Mouse (Mus musculus) kidney, adult 2 months (tissue): ENCODE data around the gene Shisa6. TPM values are rescaled to one million over a fixed set of nuclear protein-coding genes. Genes with fewer than 3 reads are reported as not detected.
"Not testable (repeated sequence)": the region's sequence is repeated elsewhere in the genome, so short reads cannot be mapped to it uniquely, and the experiment has no call there.

Experiments
- DNase-seq: peaks from one replicate; pipeline ENCODE4 v3.0.0; 2021
- H3K27ac ChIP-seq: fragments of 200-500 bp; 2 replicates; pipeline ENCODE4 v1.5.1; 2012; ENCODE audit warnings: low read depth, low read length, control low read depth, inconsistent platforms; ENCODE audit not compliant: insufficient read depth
- H3K27me3 ChIP-seq: fragments of 200-500 bp; replicated peaks from 2 replicates; pipeline ENCODE4 v1.6.1; 2012; ENCODE audit warnings: mild to moderate bottlenecking, moderate library complexity, low read length, inconsistent platforms; ENCODE audit not compliant: control insufficient read depth, insufficient read depth
- H3K36me3 ChIP-seq: fragments of 200-500 bp; 2 replicates; pipeline ENCODE4 v1.6.1; 2012; ENCODE audit warnings: mild to moderate bottlenecking, moderate library complexity, low read length, inconsistent platforms; ENCODE audit not compliant: control insufficient read depth, insufficient read depth
- H3K4me1 ChIP-seq: fragments of 200-500 bp; 2 replicates; pipeline ENCODE4 v1.6.1; 2011; ENCODE audit warnings: low read length; ENCODE audit not compliant: control insufficient read depth, insufficient read depth
- H3K4me3 ChIP-seq: fragments of 200-500 bp; 2 replicates; pipeline ENCODE4 v1.5.1; 2011; ENCODE audit warnings: mild to moderate bottlenecking, low read depth, low read length, control low read depth; ENCODE audit not compliant: insufficient read depth
- CTCF ChIP-seq: fragments of 200-500 bp; conservative IDR thresholded peaks from 2 replicates; pipeline ENCODE4 v1.5.1; 2011; ENCODE audit warnings: low read depth, mild to moderate bottlenecking, control low read depth, low read length, moderate library complexity, mixed read lengths; ENCODE audit not compliant: insufficient read depth, insufficient read length
- POLR2A ChIP-seq: fragments of 200-500 bp; IDR thresholded peaks from one replicate; pipeline ENCODE4 v1.6.1; 2011; ENCODE audit warnings: low read depth, low read length, control low read depth
- WGBS: fragments of 180-500 bp; shearing (Covaris S2); methylation state at CpG from one replicate; pipeline ENCODE4 v1.1.7; 2018; 5-methylcytosine and 5-hydroxymethylcytosine counted together
- polyA plus RNA-seq: library from polyadenylated mRNA; depleted of rRNA; stranded (reverse); fragments of >200 nt; gene quantifications from 2 replicates; pipeline ENCODE4 v1.2.3, GENCODE M21; 2012

Gene Shisa6
- polyA plus RNA-seq, 1 experiment = 0.02 TPM

DNA sequence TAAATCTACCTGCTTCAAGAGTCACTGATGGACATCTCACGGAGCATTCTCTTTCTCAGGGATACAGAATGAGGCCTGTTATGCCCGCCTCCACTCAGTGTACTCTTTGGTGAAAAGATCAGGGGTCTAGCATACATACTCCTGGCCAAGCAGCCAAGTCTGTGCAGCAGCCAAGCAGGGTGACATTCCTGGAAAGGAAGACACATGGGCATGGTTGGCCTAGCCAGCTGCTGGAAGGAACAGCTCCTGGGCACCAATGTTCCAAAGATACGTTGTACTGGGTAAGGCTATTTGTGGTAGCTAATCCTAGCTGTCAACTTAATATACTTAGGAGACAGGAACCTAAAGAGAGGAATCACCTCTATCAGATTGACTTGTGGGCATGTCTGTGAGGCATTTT lies 31.4 kb downstream of the Shisa6 start:
- no peaks in the 10 kb centered on the region for H3K36me3 ChIP-seq
- DNase-seq = no peak
- H3K27me3 ChIP-seq = no peaks in the 10 kb centered on the region
- H3K27ac ChIP-seq = no peak overlapping the region
- no peak overlapping the region for H3K4me3 ChIP-seq
- TF ChIP-seq CTCF (no peak), POLR2A (no peak)
- H3K4me1 ChIP-seq = no peaks in the 10 kb centered on the region
- WGBS = 84% methylated on average over 3 of the region's 3 CpGs

GRCm38 (mm10) chr11:66487765-66488164 lies 38.0 kb downstream of the Shisa6 start:
- Histone ChIP-seq H3K4me3 (no peak overlapping the region), H3K4me1 (no peaks in the 10 kb centered on the region), H3K27me3 (no peaks in the 10 kb centered on the region), H3K27ac (no peak overlapping the region), H3K36me3 (no peaks in the 10 kb centered on the region)
- TF ChIP-seq POLR2A = no peak
- no peak for TF ChIP-seq CTCF
- no peak for DNase-seq
- WGBS = 85% methylated on average over 4 of the region's 4 CpGs

DNA sequence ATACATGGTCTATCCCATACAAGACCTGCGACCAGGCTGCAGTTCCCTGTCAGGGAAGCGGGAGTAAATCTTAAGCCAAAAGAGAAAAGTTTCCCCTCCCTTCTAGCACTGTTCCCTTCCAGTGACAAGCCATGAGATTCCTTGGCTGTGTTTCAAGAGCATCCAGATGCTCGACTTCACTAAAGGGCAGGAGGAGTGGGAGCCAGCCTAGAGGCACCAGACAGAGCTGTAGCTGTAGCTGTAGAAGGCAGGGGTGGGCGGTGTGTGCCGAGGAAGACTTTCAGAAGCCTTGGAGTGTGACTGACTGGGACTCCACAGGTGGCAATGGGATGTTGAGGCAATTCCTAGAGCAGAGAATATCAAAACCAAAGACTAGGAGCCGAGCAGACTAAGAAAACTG lies 43.3 kb downstream of the Shisa6 start:
- Histone ChIP-seq H3K27ac (no peak overlapping the region), H3K4me3 (no peak overlapping the region), H3K36me3 (no peaks in the 10 kb centered on the region), H3K27me3 (no peaks in the 10 kb centered on the region; the same call in 1 of the 2 replicates), H3K4me1 (no peaks in the 10 kb centered on the region)
- 64% methylated on average over 6 of the region's 6 CpGs for WGBS
- no peak for DNase-seq
- TF ChIP-seq POLR2A (no peak), CTCF (no peak)

DNA sequence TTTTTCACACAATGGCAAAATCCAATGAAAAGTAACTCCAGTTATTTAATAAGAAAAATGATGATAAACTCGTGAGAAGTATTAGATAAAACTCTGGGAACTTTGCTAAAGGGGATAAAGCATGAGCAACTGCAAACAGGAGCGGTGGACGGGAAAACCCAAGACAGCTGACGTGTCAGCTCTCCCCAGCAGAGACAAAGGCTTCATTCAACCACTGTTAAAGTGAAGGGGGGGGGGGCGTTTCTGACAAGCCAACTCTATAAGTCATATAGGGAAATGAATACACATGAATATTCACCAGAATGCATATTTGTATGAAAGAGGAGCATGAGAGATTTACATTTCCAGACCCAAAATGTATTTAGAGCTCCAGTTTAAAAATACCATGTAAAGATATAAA lies 83.1 kb downstream of the Shisa6 start:
- no peak for DNase-seq
- H3K36me3 ChIP-seq = no peaks in the 10 kb centered on the region
- WGBS = 66% methylated on average over 5 of the region's 5 CpGs
- TF ChIP-seq POLR2A (no peak), CTCF (no peak)
- H3K4me1 ChIP-seq = no peaks in the 10 kb centered on the region
- H3K4me3 ChIP-seq = no peak overlapping the region
- H3K27ac ChIP-seq = no peak overlapping the region
- H3K27me3 ChIP-seq = no peaks in the 10 kb centered on the region

GRCm38 (mm10) chr11:66426129-66426528 lies 99.6 kb downstream of the Shisa6 start:
- WGBS = 90% methylated on average over 6 of the region's 6 CpGs

DNA sequence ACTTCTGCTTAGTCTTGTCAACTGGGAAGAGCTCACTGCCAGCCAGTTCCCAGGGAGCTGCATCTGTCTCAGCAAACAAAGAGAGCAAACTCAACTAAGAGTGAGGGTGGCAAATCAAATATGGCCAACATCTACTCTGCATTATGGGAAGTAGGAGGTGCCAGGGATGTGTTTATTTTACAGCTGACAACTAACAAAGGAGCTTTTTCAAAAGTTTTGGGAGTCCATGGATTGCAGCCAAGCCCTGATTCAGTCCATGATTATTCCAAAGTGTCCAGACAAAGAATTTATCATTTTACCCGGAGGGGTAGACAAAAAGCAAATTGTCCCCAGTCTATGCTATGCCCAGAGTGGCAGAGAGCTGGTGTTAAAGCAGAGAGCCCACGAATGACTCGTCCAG lies 107.5 kb downstream of the Shisa6 start:
- WGBS = 77% methylated on average over 3 of the region's 3 CpGs

More at GRCm38 (mm10) chr11:66426129-66426528, 99.6 kb downstream of the Shisa6 start:
- no peak for DNase-seq
- H3K4me1 ChIP-seq = no peaks in the 10 kb centered on the region
- no peaks in the 10 kb centered on the region for H3K36me3 ChIP-seq
- H3K27me3 ChIP-seq = no peaks in the 10 kb centered on the region
- H3K4me3 ChIP-seq = no peak overlapping the region
- H3K27ac ChIP-seq = no peak overlapping the region
- TF ChIP-seq CTCF (no peak), POLR2A (no peak)

GRCm38 (mm10) chr11:66408721-66409120 lies 117.0 kb downstream of the Shisa6 start:
- WGBS = 73% methylated on average over 6 of the region's 6 CpGs
- not testable (repeated sequence) for H3K27me3 ChIP-seq, H3K27ac ChIP-seq, H3K36me3 ChIP-seq, DNase-seq, H3K4me3 ChIP-seq, H3K4me1 ChIP-seq

More for the DNA sequence above, 107.5 kb downstream of the Shisa6 start:
- Histone ChIP-seq H3K27me3 (no peaks in the 10 kb centered on the region), H3K27ac (no peak overlapping the region), H3K4me3 (no peak overlapping the region), H3K4me1 (no peaks in the 10 kb centered on the region), H3K36me3 (no peaks in the 10 kb centered on the region)
- no peak for DNase-seq
- TF ChIP-seq CTCF (no peak), POLR2A (no peak)

DNA sequence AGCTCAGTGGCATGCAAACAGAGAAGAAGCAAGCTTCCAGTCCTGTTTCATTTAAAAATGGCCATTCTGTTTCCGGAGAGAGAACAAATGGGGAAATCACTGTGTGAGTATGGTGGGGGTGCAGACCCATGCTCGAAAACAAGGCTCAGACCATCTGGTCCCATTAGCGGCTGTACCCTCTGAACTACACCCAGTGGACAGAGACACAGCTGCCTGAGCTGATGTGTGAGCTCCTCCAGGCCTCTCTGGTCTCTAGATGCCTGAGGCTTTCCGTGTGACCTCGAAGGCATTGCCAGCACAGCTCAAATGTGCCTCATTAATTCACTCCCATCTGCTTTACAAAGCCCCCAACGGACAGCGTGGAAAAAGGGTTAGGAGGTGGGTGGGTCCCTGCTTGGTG lies 125.7 kb downstream of the Shisa6 start:
- Histone ChIP-seq H3K27me3 (no peaks in the 10 kb centered on the region), H3K4me3 (no peak overlapping the region), H3K27ac (no peak overlapping the region), H3K36me3 (no peaks in the 10 kb centered on the region), H3K4me1 (no peaks in the 10 kb centered on the region)
- no peak for DNase-seq
- WGBS = 46% methylated on average over 7 of the region's 7 CpGs
- no peak for TF ChIP-seq POLR2A
- TF ChIP-seq CTCF = no peak
